Mouse (Mus musculus) pancreas, adult 10 weeks (tissue): ENCODE results near the gene Olfr1463. TPM values are rescaled to one million over a fixed set of nuclear protein-coding genes. Genes with fewer than 3 reads are reported as not detected.

ENCODE experiments used
- polyA plus RNA-seq: library from polyadenylated mRNA; stranded (reverse); fragments of 350-450 nt; fragmentation: Illumina TruSeq; extraction: RNeasy Lipid Tissue Mini Kit (QIAGEN cat#74804); gene quantifications from one replicate; pipeline ENCODE4 v1.2.3, GENCODE M21; 2015; ENCODE audit warnings: low read depth, low replicate concordance; ENCODE audit not compliant: insufficient read depth

The Olfr1463 gene
- polyA plus RNA-seq, result not detected

DNA sequence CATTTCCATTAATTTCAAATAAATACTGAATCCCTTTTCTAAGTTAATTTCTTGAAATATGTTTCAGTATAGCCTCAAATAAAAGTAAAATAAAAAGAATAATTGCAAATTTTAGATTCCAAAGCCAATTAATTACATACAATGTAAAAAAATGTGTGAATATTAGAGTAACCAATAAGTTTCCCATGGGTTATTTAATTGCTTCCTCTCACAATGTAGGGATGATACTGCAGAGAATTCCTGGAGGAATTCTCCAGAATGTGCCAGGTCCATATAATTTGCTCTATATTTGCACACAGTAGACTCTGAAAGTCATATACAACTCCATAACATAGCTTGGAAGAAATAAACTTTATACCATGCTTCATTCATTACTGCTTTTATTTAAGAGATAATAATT lies at the start of gene Olfr1463:
TSS of gene Olfr1463 (plus strand) at position 301 of the 400 bp plus-strand sequence.

DNA sequence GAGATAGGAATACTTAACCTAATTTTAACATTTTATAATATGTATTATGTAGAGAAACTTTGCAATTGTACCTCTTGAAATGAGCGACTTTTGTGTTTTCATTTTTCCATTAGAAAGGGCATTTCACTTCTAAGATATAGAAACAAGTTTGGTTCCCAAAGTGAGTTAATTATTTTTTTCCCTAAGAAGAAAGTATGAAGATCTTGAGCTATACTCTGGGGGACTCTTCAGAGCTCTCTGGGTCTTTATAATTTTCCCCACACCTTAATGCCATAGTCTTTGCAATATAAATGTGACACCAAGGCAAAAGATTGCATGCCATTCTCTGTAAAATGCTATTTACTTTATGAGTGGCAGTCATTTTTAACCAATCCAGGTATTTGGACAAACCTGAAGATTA lies 45.7 kb upstream of the Olfr1463 start, which contains the start of gene Olfr1462:
TSS of gene Olfr1462 (plus strand) at position 301 of the 400 bp plus-strand sequence.

Other genes with a start within 250 kb of the Olfr1463 start
- not detected for gene Olfr1451, start 236.3 kb upstream of the Olfr1463 start, polyA plus RNA-seq
- not detected for gene Olfr1453, start 203.0 kb upstream of the Olfr1463 start, polyA plus RNA-seq
- gene Olfr1454, start 170.7 kb upstream of the Olfr1463 start, polyA plus RNA-seq, result not detected
- not detected for gene Olfr1457, start 133.4 kb upstream of the Olfr1463 start, polyA plus RNA-seq
- gene Olfr1458, start 124.6 kb upstream of the Olfr1463 start, polyA plus RNA-seq, result not detected
- not detected for gene Olfr1459, start 81.8 kb upstream of the Olfr1463 start, polyA plus RNA-seq
- gene Olfr1461, start 68.3 kb upstream of the Olfr1463 start, polyA plus RNA-seq, result not detected
- gene Olfr1462, start 45.6 kb upstream of the Olfr1463 start, polyA plus RNA-seq, result not detected
- gene Olfr1465, start 84.2 kb downstream of the Olfr1463 start, polyA plus RNA-seq, result not detected
- not detected for gene Olfr1466, start 107.5 kb downstream of the Olfr1463 start, polyA plus RNA-seq
- gene Olfr1467, start 130.9 kb downstream of the Olfr1463 start, polyA plus RNA-seq, result not detected
- not detected for gene Olfr1469, start 176.5 kb downstream of the Olfr1463 start, polyA plus RNA-seq
- not detected for gene Olfr1471, start 212.1 kb downstream of the Olfr1463 start, polyA plus RNA-seq
- gene Olfr1472, start 224.8 kb downstream of the Olfr1463 start, polyA plus RNA-seq, result not detected
- gene Olfr1474, start 238.2 kb downstream of the Olfr1463 start, polyA plus RNA-seq, result not detected
- gene Olfr1475, start 248.9 kb downstream of the Olfr1463 start, polyA plus RNA-seq, result not detected